Mouse (Mus musculus) myocyte (in vitro differentiated cells): ENCODE measurements at regions not wholly inside any gene's neighbourhood (a gene's known extent, or its start where the extent isn't known, plus 50 kb on each side); places are given as distances from the start of the nearest gene placed in this dataset.

Source experiments
- CEBPB ChIP-seq: IDR thresholded peaks from 2 replicates; pipeline ENCODE4 v1.6.1; 2011; ENCODE audit warnings: mild to moderate bottlenecking, moderate library complexity; ENCODE audit not compliant: poor library complexity, insufficient read depth, severe bottlenecking
- E2F4 ChIP-seq: IDR thresholded peaks from one replicate; pipeline ENCODE4 v1.6.1; 2011; ENCODE audit warnings: mild to moderate bottlenecking, control low read depth, moderate library complexity; ENCODE audit not compliant: insufficient read depth
- MAX ChIP-seq: IDR thresholded peaks from one replicate; pipeline ENCODE4 v1.6.1; 2011; ENCODE audit warnings: low read depth, mild to moderate bottlenecking, control low read depth
- POLR2A ChIP-seq: IDR thresholded peaks from one replicate; pipeline ENCODE4 v1.6.1; 2011; ENCODE audit warnings: low read depth, mild to moderate bottlenecking, control low read depth, moderate library complexity; ENCODE audit not compliant: insufficient read length
- SRF ChIP-seq: IDR thresholded peaks from one replicate; pipeline ENCODE4 v1.6.1; 2011; ENCODE audit warnings: low read depth; ENCODE audit not compliant: control insufficient read depth, insufficient read length

DNA sequence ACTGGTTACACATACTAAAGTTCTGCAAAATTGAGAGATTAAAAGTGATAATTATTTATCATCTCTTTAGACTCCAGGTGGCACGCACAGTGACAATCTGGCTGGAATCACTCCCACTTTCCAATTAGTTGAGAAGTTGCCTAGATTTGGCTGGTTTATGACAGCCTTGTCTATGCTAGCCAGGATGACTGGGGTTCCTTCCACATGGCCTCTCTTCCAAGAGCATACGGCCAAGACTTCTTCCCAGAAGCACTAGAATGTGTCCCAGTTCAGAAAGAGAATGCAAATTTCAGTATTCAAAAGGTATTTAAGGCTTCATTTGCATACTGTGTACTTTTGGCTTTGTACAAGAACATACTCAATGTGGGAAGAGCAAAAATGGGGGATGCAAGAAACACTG, 456.6 kb downstream of the Tecrl start:
- TF ChIP-seq POLR2A (no peak), E2F4 (no peak), CEBPB (no peak), SRF (no peak), MAX (no peak)
